Mouse (Mus musculus): ENCODE measurements around the gene Glis3. TPM values are rescaled to one million over a fixed set of nuclear protein-coding genes. Genes with fewer than 3 reads are reported as not detected.

Gene Glis3
- total and polyA plus RNA-seq, 2 experiments from 2014 or later: 1.8 to 16.2 TPM

DNA sequence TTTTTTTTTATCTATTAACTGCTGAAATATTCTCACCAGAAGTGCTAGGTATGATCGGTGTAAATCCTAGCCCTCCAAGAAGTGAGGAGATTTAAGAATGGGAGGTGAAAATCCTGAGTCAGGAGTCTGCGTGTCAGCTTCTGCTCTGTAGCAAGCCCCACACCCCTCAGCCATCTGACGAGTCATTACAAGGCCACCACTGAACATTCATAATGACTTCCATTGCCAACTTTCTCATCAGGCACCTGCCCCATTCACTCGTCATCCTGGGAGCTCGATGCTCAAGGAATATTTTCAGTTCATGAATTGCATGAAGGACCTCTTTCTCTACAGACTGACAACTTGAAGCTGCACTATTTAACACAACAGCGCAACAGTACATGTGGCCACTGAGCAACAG lies 32.5 kb downstream of the Glis3 start:
- DNase-seq (ENCODE audit: low spot score): no peak
- no peak for ATAC-seq
- 71% methylated on average over 6 of the region's 6 CpGs for WGBS

GRCm38 (mm10) chr19:28646286-28646685 lies 33.6 kb downstream of the Glis3 start:
- no peaks in the 10 kb centered on the region for H3K9me3 ChIP-seq (ENCODE audit: low read length)
- no peak overlapping the region for H3K4me3 ChIP-seq (ENCODE audit: low read length)
- no peak overlapping the region for H3K4me2 ChIP-seq (ENCODE audit: low read depth, low read length)
- H3K9ac ChIP-seq (replicated peaks; ENCODE audit: low read length): no peak overlapping the region
- no peaks in the 10 kb centered on the region for H3K27me3 ChIP-seq (ENCODE audit: insufficient read depth, low read length)
- no peak for TF ChIP-seq CTCF (IDR thresholded peaks at IDR 0.05; ENCODE audit: low read depth)
- DNase-seq (ENCODE audit: low spot score) (no peak), ATAC-seq (no peak)
- H3K36me3 ChIP-seq (ENCODE audit: insufficient read depth, low read length): no peaks in the 10 kb centered on the region
- no peak overlapping the region for H3K27ac ChIP-seq
- WGBS: 63% methylated on average over 4 of the region's 4 CpGs
- H3K4me1 ChIP-seq (ENCODE audit: insufficient read depth, low read length): no peaks in the 10 kb centered on the region

More for the DNA sequence above, 32.5 kb downstream of the Glis3 start:
- TF ChIP-seq CTCF (IDR thresholded peaks at IDR 0.05; ENCODE audit: low read depth): no peak
- Histone ChIP-seq H3K27me3 (ENCODE audit: insufficient read depth, low read length) (no peaks in the 10 kb centered on the region), H3K4me2 (ENCODE audit: low read depth, low read length) (no peak overlapping the region), H3K36me3 (ENCODE audit: insufficient read depth, low read length) (no peaks in the 10 kb centered on the region), H3K4me1 (ENCODE audit: insufficient read depth, low read length) (no peaks in the 10 kb centered on the region), H3K9ac (replicated peaks; ENCODE audit: low read length) (no peak overlapping the region), H3K9me3 (ENCODE audit: low read length) (no peaks in the 10 kb centered on the region), H3K4me3 (ENCODE audit: low read length) (no peak overlapping the region), H3K27ac (no peak overlapping the region)

- TF ChIP-seq CTCF (IDR thresholded peaks at IDR 0.05; ENCODE audit: low read depth): no peak
- H3K36me3 ChIP-seq (ENCODE audit: insufficient read depth, low read length): no peaks in the 10 kb centered on the region
- no peak overlapping the region for H3K9ac ChIP-seq (replicated peaks; ENCODE audit: low read length)
- H3K4me2 ChIP-seq (ENCODE audit: low read depth, low read length): no peak overlapping the region
- no peaks in the 10 kb centered on the region for H3K9me3 ChIP-seq (ENCODE audit: low read length)
- ATAC-seq: 0 out of 2 replicates have a peak, but pooled peaks have one; percentile 27
- WGBS: 33% methylated on average over 7 of the region's 7 CpGs
- DNase-seq (ENCODE audit: low spot score): peak; percentile 45
- no peak overlapping the region for H3K4me3 ChIP-seq (ENCODE audit: low read length)
- no peaks in the 10 kb centered on the region for H3K27me3 ChIP-seq (ENCODE audit: insufficient read depth, low read length)
- no peaks in the 10 kb centered on the region for H3K4me1 ChIP-seq (ENCODE audit: insufficient read depth, low read length)
- H3K27ac ChIP-seq: no peak overlapping the region
These were observed 39.0 kb downstream of the Glis3 start for GRCm38 (mm10) chr19:28640861-28641381.

GRCm38 (mm10) chr19:28635991-28636553 lies 43.8 kb downstream of the Glis3 start:
- H3K27ac ChIP-seq: no peak overlapping the region
- H3K9ac ChIP-seq (replicated peaks; ENCODE audit: low read length): no peak overlapping the region
- H3K4me1 ChIP-seq (ENCODE audit: insufficient read depth, low read length): no peaks in the 10 kb centered on the region
- H3K4me2 ChIP-seq (ENCODE audit: low read depth, low read length): no peak overlapping the region
- H3K27me3 ChIP-seq (ENCODE audit: insufficient read depth, low read length): no peaks in the 10 kb centered on the region
- H3K4me3 ChIP-seq (ENCODE audit: low read length): no peak overlapping the region
- TF ChIP-seq CTCF (IDR thresholded peaks at IDR 0.05; ENCODE audit: low read depth): no peak
- no peaks in the 10 kb centered on the region for H3K9me3 ChIP-seq (ENCODE audit: low read length)
- ATAC-seq: peak; percentile 58; the same call in 1 of the 2 replicates
- peak; percentile 31 for DNase-seq (ENCODE audit: low spot score)
- WGBS: 23% methylated on average over 7 of the region's 8 CpGs
- H3K36me3 ChIP-seq (ENCODE audit: insufficient read depth, low read length): no peaks in the 10 kb centered on the region

- DNase-seq (ENCODE audit: low spot score): no peak
- H3K4me2 ChIP-seq (ENCODE audit: low read depth, low read length): no peak overlapping the region
- H3K27me3 ChIP-seq (ENCODE audit: insufficient read depth, low read length): no peaks in the 10 kb centered on the region
- H3K4me1 ChIP-seq (ENCODE audit: insufficient read depth, low read length): no peaks in the 10 kb centered on the region
- H3K27ac ChIP-seq: no peak overlapping the region
- no peak overlapping the region for H3K9ac ChIP-seq (replicated peaks; ENCODE audit: low read length)
- H3K4me3 ChIP-seq (ENCODE audit: low read length): no peak overlapping the region
- no peak for ATAC-seq
- H3K9me3 ChIP-seq (ENCODE audit: low read length): no peaks in the 10 kb centered on the region
- 94% methylated on average over 3 of the region's 3 CpGs for WGBS
- H3K36me3 ChIP-seq (ENCODE audit: insufficient read depth, low read length): no peaks in the 10 kb centered on the region
- no peak for TF ChIP-seq CTCF (IDR thresholded peaks at IDR 0.05; ENCODE audit: low read depth)
These were observed 44.9 kb downstream of the Glis3 start for GRCm38 (mm10) chr19:28634986-28635385.

GRCm38 (mm10) chr19:28628416-28628815 lies 51.5 kb downstream of the Glis3 start:
- 29% methylated on average over 8 of the region's 8 CpGs for WGBS
- no peaks in the 10 kb centered on the region for H3K36me3 ChIP-seq (ENCODE audit: insufficient read depth, low read length)
- ATAC-seq (no peak), DNase-seq (ENCODE audit: low spot score) (peak; percentile 74)
- peak; percentile 78 for TF ChIP-seq CTCF (IDR thresholded peaks at IDR 0.05; ENCODE audit: low read depth)
- H3K27me3 ChIP-seq (ENCODE audit: insufficient read depth, low read length): no peaks in the 10 kb centered on the region
- H3K27ac ChIP-seq: no peak overlapping the region
- peak overlapping the region; percentile 34 for H3K4me2 ChIP-seq (ENCODE audit: low read depth, low read length)
- H3K4me3 ChIP-seq (ENCODE audit: low read length): no peak overlapping the region
- H3K9me3 ChIP-seq (ENCODE audit: low read length): no peaks in the 10 kb centered on the region
- H3K9ac ChIP-seq (replicated peaks; ENCODE audit: low read length): no peak overlapping the region
- H3K4me1 ChIP-seq (ENCODE audit: insufficient read depth, low read length): no peaks in the 10 kb centered on the region

- DNase-seq (ENCODE audit: low spot score) (no peak), ATAC-seq (no peak)
- Histone ChIP-seq H3K4me2 (ENCODE audit: low read depth, low read length) (no peak overlapping the region), H3K4me1 (ENCODE audit: insufficient read depth, low read length) (no peaks in the 10 kb centered on the region), H3K9ac (replicated peaks; ENCODE audit: low read length) (no peak overlapping the region), H3K9me3 (ENCODE audit: low read length) (no peaks in the 10 kb centered on the region), H3K4me3 (ENCODE audit: low read length) (no peak overlapping the region), H3K27me3 (ENCODE audit: insufficient read depth, low read length) (no peaks in the 10 kb centered on the region), H3K27ac (no peak overlapping the region), H3K36me3 (ENCODE audit: insufficient read depth, low read length) (no peaks in the 10 kb centered on the region)
- no peak for TF ChIP-seq CTCF (IDR thresholded peaks at IDR 0.05; ENCODE audit: low read depth)
- WGBS: 89% methylated on average over 5 of the region's 5 CpGs
These were observed 53.7 kb downstream of the Glis3 start for GRCm38 (mm10) chr19:28626189-28626588.

Measured in hindbrain, postnatal 0 days (tissue).